Mouse (Mus musculus) lung, adult 10 weeks (tissue): ENCODE data around the gene Olfr659. TPM values are rescaled to one million over a fixed set of nuclear protein-coding genes. Genes with fewer than 3 reads are reported as not detected.

Source experiments
- polyA plus RNA-seq: library from polyadenylated mRNA; stranded (reverse); fragments of 350-450 nt; fragmentation: Illumina TruSeq; extraction: RNeasy Lipid Tissue Mini Kit (QIAGEN cat#74804); gene quantifications from one replicate; pipeline ENCODE4 v1.2.3, GENCODE M21; 2014; ENCODE audit warnings: low read depth, low replicate concordance; ENCODE audit not compliant: insufficient read depth

Olfr659 gene
- not detected for polyA plus RNA-seq

DNA sequence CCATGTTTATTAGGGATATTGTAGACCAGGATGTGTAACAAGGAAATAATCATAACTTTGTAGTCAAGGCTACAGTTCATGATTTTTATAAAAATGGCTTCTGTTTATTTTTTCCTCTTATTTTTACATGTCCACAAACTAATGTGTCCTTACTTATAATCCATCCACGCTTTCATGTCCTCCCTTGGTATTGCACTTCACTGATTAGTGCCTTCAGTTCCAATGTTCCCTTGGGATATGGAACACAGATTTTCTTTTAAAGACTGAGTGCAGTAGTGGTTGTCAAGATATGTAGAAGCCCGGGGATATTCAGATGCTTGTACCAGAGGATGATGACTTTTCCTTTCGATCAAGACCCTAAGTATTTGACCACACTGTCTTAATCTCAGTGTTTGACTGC lies at the start of gene Olfr659:
Gene Olfr659 (plus strand): TSS at position 301 of the 400 bp plus-strand sequence.

GRCm38 (mm10) chr7:104624494-104624893 lies 42.1 kb upstream of the Olfr659 start, which contains the start of gene Olfr657:
Olfr657 (plus strand) TSS chr7:104624794.

GRCm38 (mm10) chr7:104646841-104647482 lies 19.6 kb upstream of the Olfr659 start, which contains the start of gene Olfr658:
Olfr658 (minus strand) TSS chr7:104647305.

GRCm38 (mm10) chr7:104686201-104686600 lies 19.6 kb downstream of the Olfr659 start, which contains the start of gene Olfr661:
Olfr661 (plus strand) TSS chr7:104686501.

Other genes with a start within 250 kb of the Olfr659 start
- gene Trim30a, start 201.6 kb upstream of the Olfr659 start, polyA plus RNA-seq, result 11.2 TPM
- 6.3 TPM for gene Trim30d, start 158.9 kb upstream of the Olfr659 start, polyA plus RNA-seq
- gene Olfr651, start 116.6 kb upstream of the Olfr659 start, polyA plus RNA-seq, result not detected
- not detected for gene Olfr652, start 105.9 kb upstream of the Olfr659 start, polyA plus RNA-seq
- not detected for gene Olfr653, start 89.4 kb upstream of the Olfr659 start, polyA plus RNA-seq
- gene Olfr654, start 79.7 kb upstream of the Olfr659 start, polyA plus RNA-seq, result not detected
- gene Olfr655, start 65.0 kb upstream of the Olfr659 start, polyA plus RNA-seq, result not detected
- not detected for gene Olfr656, start 52.8 kb upstream of the Olfr659 start, polyA plus RNA-seq
- gene Olfr657, start 42.0 kb upstream of the Olfr659 start, polyA plus RNA-seq, result not detected
- gene Olfr658, start 19.4 kb upstream of the Olfr659 start, polyA plus RNA-seq, result not detected
- gene Olfr661, start 19.7 kb downstream of the Olfr659 start, polyA plus RNA-seq, result not detected
- not detected for gene Usp17le, start 110.7 kb downstream of the Olfr659 start, polyA plus RNA-seq
- not detected for gene Usp17lb, start 175.8 kb downstream of the Olfr659 start, polyA plus RNA-seq
- gene Usp17la, start 190.3 kb downstream of the Olfr659 start, polyA plus RNA-seq, result not detected
- not detected for gene Olfr665, start 211.3 kb downstream of the Olfr659 start, polyA plus RNA-seq
- gene Olfr666, start 229.2 kb downstream of the Olfr659 start, polyA plus RNA-seq, result not detected